Mouse (Mus musculus): ENCODE measurements around the gene Lgals3bp. TPM values are rescaled to one million over a fixed set of nuclear protein-coding genes. Genes with fewer than 3 reads are reported as not detected.

The Lgals3bp gene
- polyA plus RNA-seq, 1 experiment from 2014 or later = 0.68 TPM

DNA sequence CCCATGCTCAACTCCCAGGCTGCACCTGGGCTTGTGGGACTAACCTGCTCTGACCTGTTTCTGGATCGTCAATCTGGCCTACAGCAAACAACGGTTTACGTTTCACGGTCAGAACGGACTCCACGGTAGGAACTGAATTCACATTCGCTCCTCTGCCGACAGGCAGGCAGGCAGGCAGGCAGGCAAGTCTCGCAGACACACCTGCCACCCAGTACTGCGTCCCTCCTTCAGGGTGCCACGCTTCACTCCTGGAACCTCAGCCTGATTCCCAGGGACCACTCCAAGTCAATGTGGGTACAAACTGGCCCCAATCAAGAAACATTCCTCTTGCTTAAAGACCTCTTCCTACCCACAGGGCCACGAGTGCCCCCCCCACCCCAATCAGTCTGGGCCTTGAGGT lies 54.0 kb downstream of the Lgals3bp start:
- Histone ChIP-seq H3K36me3 (0 out of 2 replicates have a peak, but pooled peaks cover 5% of the 10 kb centered on the region), H3K9me3 (replicated peaks) (no peaks in the 10 kb centered on the region), H3K27me3 (ENCODE audit: low read depth, poor library complexity, severe bottlenecking) (0 out of 2 replicates have a peak, but pooled peaks cover 2% of the 10 kb centered on the region), H3K27ac (replicated peaks) (no peak overlapping the region), H3K4me1 (peaks cover 20% of the 10 kb centered on the region), H3K4me3 (no peak overlapping the region)
- 93% methylated on average over 12 of the region's 12 CpGs for WGBS
- DNase-seq (ENCODE audit: low spot score) = no peak

DNA sequence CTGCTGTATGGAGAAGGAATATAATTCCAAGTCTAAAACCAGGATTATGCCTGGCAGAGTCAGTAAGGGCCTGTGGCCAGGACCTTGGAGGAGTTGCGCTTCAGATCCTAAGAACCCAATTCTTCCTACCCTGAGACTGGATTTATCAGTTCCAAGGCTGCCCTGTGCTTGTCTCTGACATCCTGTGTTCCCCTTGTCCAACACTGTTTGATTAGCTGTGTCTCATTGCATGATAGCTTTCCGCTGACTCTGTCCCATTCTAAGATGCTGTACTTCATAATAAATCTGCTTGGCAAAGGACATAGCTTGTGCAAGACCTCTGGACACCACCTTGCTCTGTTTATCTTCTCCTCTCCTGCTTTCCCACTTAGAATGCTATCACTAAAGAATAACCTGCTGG lies 54.5 kb downstream of the Lgals3bp start:
- H3K9me3 ChIP-seq (replicated peaks) = no peaks in the 10 kb centered on the region
- WGBS = 97% methylated on average over 2 of the region's 2 CpGs
- H3K4me1 ChIP-seq = peaks cover 25% of the 10 kb centered on the region
- no peaks in the 10 kb centered on the region for H3K27me3 ChIP-seq (ENCODE audit: low read depth, poor library complexity, severe bottlenecking)
- H3K27ac ChIP-seq (replicated peaks) = no peak overlapping the region
- H3K4me3 ChIP-seq = no peak overlapping the region
- H3K36me3 ChIP-seq = 0 out of 2 replicates have a peak, but pooled peaks cover 5% of the 10 kb centered on the region
- DNase-seq (ENCODE audit: low spot score) = no peak

DNA sequence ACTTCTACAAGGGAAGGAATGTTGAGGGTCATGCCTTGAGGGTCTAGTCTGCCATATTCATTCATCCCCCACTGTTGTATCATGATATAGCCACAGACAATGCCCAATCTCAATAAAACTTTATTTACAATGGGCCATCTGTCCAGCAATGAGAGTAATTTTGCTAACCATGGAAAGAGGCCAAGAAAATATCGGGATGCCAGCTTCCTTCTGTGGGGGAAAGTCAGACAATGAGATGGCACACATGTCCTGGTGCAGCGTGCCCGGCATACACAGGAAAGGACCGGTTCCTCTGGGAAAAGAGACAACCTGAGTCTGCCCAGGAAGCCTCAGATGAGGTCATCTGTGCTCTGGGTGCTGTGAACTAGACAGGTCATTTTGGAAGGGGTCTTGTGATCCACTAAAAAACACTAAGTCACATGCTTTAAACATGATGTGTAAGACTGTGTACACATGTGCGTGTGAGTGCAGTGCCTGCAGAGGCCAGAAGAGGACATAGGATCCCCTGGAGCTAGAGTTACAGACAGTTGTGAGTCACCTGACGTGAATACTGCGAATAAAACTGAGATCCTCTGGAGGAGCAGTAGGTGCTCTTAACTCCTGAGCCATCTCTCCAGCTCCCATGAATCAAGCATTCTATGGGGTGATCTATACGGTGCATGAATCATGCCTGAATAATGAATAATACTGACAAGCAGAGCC lies 55.3 kb downstream of the Lgals3bp start:
- Histone ChIP-seq H3K27ac (replicated peaks) (no peak overlapping the region), H3K9me3 (replicated peaks) (no peaks in the 10 kb centered on the region), H3K36me3 (no peaks in the 10 kb centered on the region), H3K27me3 (ENCODE audit: low read depth, poor library complexity, severe bottlenecking) (no peaks in the 10 kb centered on the region), H3K4me3 (no peak overlapping the region), H3K4me1 (peaks cover 33% of the 10 kb centered on the region)
- DNase-seq (ENCODE audit: low spot score) = no peak
- 90% methylated on average over 8 of the region's 8 CpGs for WGBS

DNA sequence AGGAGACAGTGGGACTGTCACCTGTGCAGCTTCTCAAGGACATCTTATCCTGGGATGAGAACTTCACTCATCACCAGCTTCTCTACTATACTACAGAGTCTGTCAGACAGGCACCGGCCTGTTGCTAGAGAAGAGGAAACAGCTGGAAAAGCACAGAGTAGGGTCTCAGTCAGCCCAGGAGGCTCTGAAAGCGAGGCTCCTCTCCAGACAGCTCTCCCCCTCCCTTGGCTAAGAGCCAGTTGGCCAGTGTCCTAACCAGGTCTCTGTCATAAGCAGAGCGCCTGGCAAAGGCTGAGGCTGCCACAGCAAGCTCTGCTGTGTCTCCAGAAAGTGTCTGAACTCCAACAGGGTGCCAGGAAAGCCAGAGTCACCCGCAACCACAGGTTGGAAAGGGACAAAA lies 56.2 kb downstream of the Lgals3bp start:
- H3K27me3 ChIP-seq (ENCODE audit: low read depth, poor library complexity, severe bottlenecking) = no peaks in the 10 kb centered on the region
- no peak for DNase-seq (ENCODE audit: low spot score)
- H3K4me1 ChIP-seq = peaks cover 38% of the 10 kb centered on the region
- H3K4me3 ChIP-seq = no peak overlapping the region
- H3K27ac ChIP-seq (replicated peaks) = no peak overlapping the region
- WGBS = 87% methylated on average over 4 of the region's 4 CpGs
- H3K36me3 ChIP-seq = no peaks in the 10 kb centered on the region
- H3K9me3 ChIP-seq (replicated peaks) = no peaks in the 10 kb centered on the region

DNA sequence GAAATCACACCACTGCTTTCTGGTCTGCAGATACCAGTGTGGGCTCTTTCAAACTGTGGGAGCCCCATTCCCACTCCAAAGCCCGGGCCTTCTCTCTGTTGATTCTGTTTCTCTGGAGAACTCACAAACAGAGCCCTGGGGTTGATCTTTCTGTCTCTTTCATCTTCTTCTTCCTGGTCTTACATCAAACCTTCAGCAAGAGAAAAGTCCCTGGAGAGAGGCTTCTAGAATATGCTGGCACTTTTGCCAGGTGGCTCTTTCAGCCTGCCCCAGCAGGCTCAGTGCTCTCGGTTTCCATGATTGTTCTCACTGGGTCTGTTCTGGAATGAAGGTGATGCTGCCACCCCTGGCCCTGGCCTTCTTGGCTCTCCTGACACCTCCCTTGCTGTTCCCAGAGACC lies 58.3 kb downstream of the Lgals3bp start:
- Histone ChIP-seq H3K4me1 (peaks cover 31% of the 10 kb centered on the region), H3K27me3 (ENCODE audit: low read depth, poor library complexity, severe bottlenecking) (no peaks in the 10 kb centered on the region), H3K36me3 (no peaks in the 10 kb centered on the region), H3K9me3 (replicated peaks) (no peaks in the 10 kb centered on the region), H3K4me3 (no peak overlapping the region), H3K27ac (replicated peaks) (no peak overlapping the region)
- 87% methylated on average over 2 of the region's 2 CpGs for WGBS
- DNase-seq (ENCODE audit: low spot score) = no peak

Other genes starting within 250 kb of the Lgals3bp start
- 11.3 and 14.9 TPM in 2 replicates for gene Cyth1, start 153.5 kb downstream of the Lgals3bp start, polyA plus RNA-seq (2016; fragmentation: Nextera tagmentation; extraction: Ambion mirVana)
- 20.4 and 23.6 TPM in 2 replicates for gene Usp36, start 111.8 kb downstream of the Lgals3bp start, polyA plus RNA-seq (2016; fragmentation: Nextera tagmentation; extraction: Ambion mirVana)
- gene Cep295nl, start 59.6 kb downstream of the Lgals3bp start, polyA plus RNA-seq (2016; fragmentation: Nextera tagmentation; extraction: Ambion mirVana) = 0.06 and 0.21 TPM in 2 replicates
- 29.0 and 32.1 TPM in 2 replicates for gene Timp2, start 46.4 kb downstream of the Lgals3bp start, polyA plus RNA-seq (2016; fragmentation: Nextera tagmentation; extraction: Ambion mirVana)
- 22.8 and 23.3 TPM in 2 replicates for gene Cant1, start 17.0 kb upstream of the Lgals3bp start, polyA plus RNA-seq (2016; fragmentation: Nextera tagmentation; extraction: Ambion mirVana)
- 2.0 and 2.9 TPM in 2 replicates for gene C1qtnf1, start 26.1 kb upstream of the Lgals3bp start, polyA plus RNA-seq (2016; fragmentation: Nextera tagmentation; extraction: Ambion mirVana)
- gene Engase, start 74.7 kb upstream of the Lgals3bp start, polyA plus RNA-seq (2016; fragmentation: Nextera tagmentation; extraction: Ambion mirVana) = 7.3 and 8.6 TPM in 2 replicates